Mouse (Mus musculus) embryonic fibroblast, embryonic 13.5 days (primary cell): ENCODE data around the gene Abhd17b.

ENCODE experiments used
- CTCF ChIP-seq: IDR thresholded peaks from 2 replicates; pipeline ENCODE4 v1.5.1; 2011; ENCODE audit warnings: mild to moderate bottlenecking, control low read depth, low read length, moderate library complexity, borderline replicate concordance; ENCODE audit not compliant: insufficient read depth
- POLR2A ChIP-seq: IDR thresholded peaks from 2 replicates; pipeline ENCODE4 v1.6.1; 2011; ENCODE audit warnings: low read depth, mild to moderate bottlenecking, control low read depth, low read length, moderate library complexity

GRCm38 (mm10) chr19:21611725-21612575 is 41.0 kb upstream of the Abhd17b start:
- TF ChIP-seq POLR2A (no peak), CTCF (no peak)
